Mouse (Mus musculus) intestine, embryonic 16.5 days (tissue): ENCODE measurements around the gene Fam168a. TPM values are rescaled to one million over a fixed set of nuclear protein-coding genes. Genes with fewer than 3 reads are reported as not detected.
A peak's percentile ranks its signal among the peaks of the same experiment; 100 is the strongest.

Experiments
- ATAC-seq: fragments of 200-750 bp; cut with Nextera tagmentation; 2 replicates; pipeline ENCODE4 v1.8.0; 2017; ENCODE audit warnings: moderate TSS enrichment, moderate library complexity
- H3K27ac ChIP-seq: fragments of 300-500 bp; sonication (generic); 2 replicates; pipeline ENCODE4 v1.5.1; 2014; ENCODE audit warnings: mild to moderate bottlenecking, low read length
- H3K27me3 ChIP-seq: fragments of 300-500 bp; sonication (generic); replicated peaks from 2 replicates; pipeline ENCODE4 v1.6.1; 2014; ENCODE audit warnings: low read length, control low read depth, mixed read lengths; ENCODE audit not compliant: control insufficient read depth, insufficient read depth
- H3K36me3 ChIP-seq: fragments of 300-500 bp; sonication (generic); 2 replicates; pipeline ENCODE4 v1.6.1; 2014; ENCODE audit warnings: low read length, control low read depth; ENCODE audit not compliant: control insufficient read depth, insufficient read depth
- H3K4me1 ChIP-seq: fragments of 300-500 bp; sonication (generic); 2 replicates; pipeline ENCODE4 v1.6.1; 2014; ENCODE audit warnings: low read length, control low read depth, mixed read lengths; ENCODE audit not compliant: control insufficient read depth, insufficient read depth
- H3K4me2 ChIP-seq: fragments of 300-500 bp; sonication (generic); 2 replicates; pipeline ENCODE4 v1.6.1; 2014; ENCODE audit warnings: low read depth, low read length, control low read depth
- H3K4me3 ChIP-seq: fragments of 300-500 bp; sonication (generic); 2 replicates; pipeline ENCODE4 v1.5.1; 2014; ENCODE audit warnings: mild to moderate bottlenecking, low read length
- H3K9ac ChIP-seq: fragments of 300-500 bp; sonication (generic); 2 replicates; pipeline ENCODE4 v1.6.1; 2014; ENCODE audit warnings: low read depth, low read length
- H3K9me3 ChIP-seq: fragments of 300-500 bp; sonication (generic); 2 replicates; pipeline ENCODE4 v1.6.1; 2016; ENCODE audit warnings: low read length, control low read depth; ENCODE audit not compliant: control insufficient read depth
- WGBS: fragments of 180-500 bp; shearing (Covaris S2); extraction: QIAGEN DNeasy Blood & Tissue Kit; methylation state at CpG from one replicate; pipeline ENCODE4 v1.1.7; 2014; 5-methylcytosine and 5-hydroxymethylcytosine counted together
- polyA plus RNA-seq: library from polyadenylated mRNA; unstranded; fragments of >200 nt; fragmentation: Nextera tagmentation; extraction: Ambion mirVana; gene quantifications from 2 replicates; pipeline ENCODE4 v1.2.1, GENCODE M21; 2015

Gene Fam168a
- polyA plus RNA-seq, 1 experiment from 2014 or later = 24.9 TPM

DNA sequence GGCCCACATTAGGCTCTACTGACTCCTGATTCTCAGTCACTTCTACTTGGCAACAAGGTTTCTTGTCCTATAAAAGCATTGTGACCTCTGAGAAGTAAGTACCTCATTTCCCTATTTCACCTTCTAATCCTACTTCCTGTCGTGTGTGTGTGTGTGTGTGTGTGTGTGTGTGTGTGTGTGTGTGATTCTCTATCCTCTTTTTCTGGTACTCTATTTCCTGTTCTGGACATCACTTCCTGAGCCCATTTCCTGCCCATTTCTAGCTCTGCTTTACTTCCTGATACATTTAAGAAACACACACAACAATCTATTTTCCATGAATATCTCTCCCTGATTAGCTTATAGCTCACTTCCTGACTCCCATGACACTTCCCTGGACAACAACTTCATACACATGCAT lies 169.4 kb downstream of the Fam168a start:
- Histone ChIP-seq H3K4me1 (peaks cover 7% of the 10 kb centered on the region), H3K9ac (no peak overlapping the region), H3K27me3 (no peaks in the 10 kb centered on the region), H3K36me3 (peaks cover 19% of the 10 kb centered on the region), H3K9me3 (no peaks in the 10 kb centered on the region), H3K4me3 (no peak overlapping the region), H3K27ac (peak overlapping the region; percentile 61; the same call in 1 of the 2 replicates), H3K4me2 (no peak overlapping the region)
- WGBS = 52% methylated on average over 1 of the region's 1 CpGs
- ATAC-seq = no peak

DNA sequence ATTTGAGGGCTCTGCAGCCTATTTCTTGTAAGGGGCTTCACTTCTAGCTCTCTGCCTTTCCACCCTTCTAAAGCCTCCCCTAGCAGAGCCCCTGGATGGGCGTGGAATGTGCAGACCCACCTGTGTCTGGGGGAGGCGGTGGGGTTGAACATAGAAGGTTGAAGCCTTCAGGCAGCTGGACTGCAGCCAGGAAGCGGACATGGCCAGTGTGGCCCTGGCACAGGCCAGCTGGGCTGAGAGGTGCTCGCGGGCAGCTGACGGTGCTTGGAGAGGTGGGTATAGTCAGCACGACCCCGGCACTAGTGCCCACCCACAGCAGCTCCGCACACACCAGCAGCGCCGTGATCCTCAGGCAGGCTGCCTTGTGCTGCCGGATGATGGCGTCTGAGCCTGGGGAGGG lies 169.9 kb downstream of the Fam168a start:
- H3K36me3 ChIP-seq = peaks cover 22% of the 10 kb centered on the region
- peaks cover 7% of the 10 kb centered on the region for H3K4me1 ChIP-seq
- WGBS = 87% methylated on average over 13 of the region's 13 CpGs
- peak overlapping the region; percentile 61 for H3K27ac ChIP-seq
- ATAC-seq = no peak
- H3K9ac ChIP-seq = no peak overlapping the region
- no peaks in the 10 kb centered on the region for H3K27me3 ChIP-seq
- H3K9me3 ChIP-seq = no peaks in the 10 kb centered on the region
- no peak overlapping the region for H3K4me3 ChIP-seq
- no peak overlapping the region for H3K4me2 ChIP-seq

DNA sequence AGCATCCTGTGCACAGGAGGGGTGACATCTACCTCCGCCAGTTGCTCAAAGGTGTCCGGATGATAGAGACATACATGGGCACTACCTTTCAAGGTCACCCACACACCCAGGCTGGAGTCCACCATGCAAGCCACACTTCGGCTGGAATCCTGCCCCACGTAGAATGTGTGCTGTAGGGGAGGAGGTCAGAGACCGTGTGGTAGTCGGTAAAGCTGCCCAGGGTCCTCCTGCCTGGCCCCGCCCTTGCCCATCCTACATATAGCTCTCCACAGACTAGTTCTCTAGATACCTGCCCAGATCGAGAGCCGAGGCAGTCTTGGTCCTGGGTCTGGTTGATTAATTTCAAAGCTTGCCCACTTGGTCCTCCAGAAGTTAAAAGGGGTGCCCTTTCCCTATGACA lies 170.3 kb downstream of the Fam168a start:
- Histone ChIP-seq H3K4me2 (no peak overlapping the region), H3K36me3 (peaks cover 25% of the 10 kb centered on the region), H3K9me3 (no peaks in the 10 kb centered on the region), H3K4me3 (no peak overlapping the region), H3K4me1 (peaks cover 7% of the 10 kb centered on the region), H3K9ac (no peak overlapping the region), H3K27me3 (no peaks in the 10 kb centered on the region), H3K27ac (no peak overlapping the region)
- 86% methylated on average over 9 of the region's 9 CpGs for WGBS
- ATAC-seq = no peak

DNA sequence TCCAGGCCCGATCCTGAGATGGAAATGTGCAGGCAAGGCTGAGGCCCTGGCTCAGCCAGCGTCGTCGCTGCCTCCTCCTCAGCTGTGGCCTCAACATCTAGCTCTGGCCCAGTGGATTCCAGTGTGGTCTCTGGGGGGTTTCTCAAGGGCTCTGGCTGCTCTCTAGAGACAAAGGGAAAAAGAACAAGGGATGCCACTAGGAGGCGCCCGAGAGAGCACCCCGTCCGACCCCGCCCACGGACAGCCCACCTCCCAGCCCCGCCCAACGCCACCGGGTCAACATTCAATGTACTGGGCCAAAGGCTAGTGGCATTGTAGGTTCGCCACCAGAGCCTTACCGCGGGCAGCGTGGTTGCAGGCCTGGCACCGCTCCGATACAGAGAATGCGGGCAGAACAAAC lies 173.2 kb downstream of the Fam168a start:
- Histone ChIP-seq H3K9me3 (no peaks in the 10 kb centered on the region), H3K4me2 (peak overlapping the region; percentile 41; the same call in 1 of the 2 replicates), H3K27ac (no peak overlapping the region), H3K4me3 (peak overlapping the region; percentile 14; the same call in 1 of the 2 replicates), H3K9ac (no peak overlapping the region), H3K36me3 (peaks cover 36% of the 10 kb centered on the region), H3K27me3 (no peaks in the 10 kb centered on the region), H3K4me1 (peaks cover 7% of the 10 kb centered on the region)
- WGBS = 26% methylated on average over 20 of the region's 20 CpGs
- ATAC-seq = peak; percentile 33; the same call in 1 of the 2 replicates

DNA sequence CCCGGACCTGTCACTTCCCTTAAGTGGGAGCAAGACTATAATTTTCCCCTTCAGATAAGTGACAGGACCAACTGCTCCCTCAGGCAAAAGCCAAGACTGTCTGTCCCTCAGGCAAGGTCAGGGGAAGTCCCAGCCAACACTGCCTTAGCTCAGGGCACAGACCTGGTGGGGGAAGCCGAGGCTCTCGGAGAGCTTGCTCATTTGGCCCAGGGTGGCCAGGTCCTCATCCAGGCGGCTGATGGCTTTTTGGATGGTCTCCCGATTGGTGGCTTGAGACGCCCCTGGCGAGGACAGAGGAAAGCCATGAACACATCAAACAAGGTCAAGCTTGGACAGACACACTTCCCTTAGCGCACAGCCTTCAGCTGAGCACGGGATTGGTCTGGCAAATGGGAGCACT lies 175.1 kb downstream of the Fam168a start:
- Histone ChIP-seq H3K9ac (no peak overlapping the region), H3K4me1 (peaks cover 4% of the 10 kb centered on the region; the same call in 1 of the 2 replicates), H3K4me3 (no peak overlapping the region), H3K36me3 (peaks cover 36% of the 10 kb centered on the region), H3K9me3 (no peaks in the 10 kb centered on the region), H3K4me2 (no peak overlapping the region), H3K27ac (no peak overlapping the region), H3K27me3 (no peaks in the 10 kb centered on the region)
- WGBS = 86% methylated on average over 9 of the region's 9 CpGs
- ATAC-seq = no peak

DNA sequence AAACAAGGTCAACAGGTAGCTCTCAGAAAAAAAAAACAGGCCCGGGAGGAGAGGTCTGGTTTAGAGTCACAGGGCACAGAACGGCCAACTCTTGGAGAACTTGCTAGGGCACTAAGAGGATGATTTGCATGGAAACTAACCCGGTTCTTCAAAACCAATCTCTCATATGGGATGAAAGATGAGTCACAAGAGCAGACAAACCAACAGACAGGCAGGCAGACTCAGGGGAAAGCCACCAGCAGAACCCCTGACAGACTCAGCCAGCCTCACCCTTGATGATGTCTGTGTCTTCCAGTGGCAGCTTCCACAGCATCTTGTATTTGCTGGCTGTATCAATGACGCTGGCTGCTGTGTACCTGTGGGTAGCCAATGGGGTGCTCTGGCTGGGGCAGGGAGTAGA lies 175.5 kb downstream of the Fam168a start:
- Histone ChIP-seq H3K4me1 (peaks cover 4% of the 10 kb centered on the region; the same call in 1 of the 2 replicates), H3K4me2 (no peak overlapping the region), H3K27me3 (no peaks in the 10 kb centered on the region), H3K36me3 (peaks cover 36% of the 10 kb centered on the region), H3K4me3 (no peak overlapping the region), H3K27ac (no peak overlapping the region), H3K9ac (no peak overlapping the region), H3K9me3 (no peaks in the 10 kb centered on the region)
- 87% methylated on average over 4 of the region's 4 CpGs for WGBS
- no peak for ATAC-seq

DNA sequence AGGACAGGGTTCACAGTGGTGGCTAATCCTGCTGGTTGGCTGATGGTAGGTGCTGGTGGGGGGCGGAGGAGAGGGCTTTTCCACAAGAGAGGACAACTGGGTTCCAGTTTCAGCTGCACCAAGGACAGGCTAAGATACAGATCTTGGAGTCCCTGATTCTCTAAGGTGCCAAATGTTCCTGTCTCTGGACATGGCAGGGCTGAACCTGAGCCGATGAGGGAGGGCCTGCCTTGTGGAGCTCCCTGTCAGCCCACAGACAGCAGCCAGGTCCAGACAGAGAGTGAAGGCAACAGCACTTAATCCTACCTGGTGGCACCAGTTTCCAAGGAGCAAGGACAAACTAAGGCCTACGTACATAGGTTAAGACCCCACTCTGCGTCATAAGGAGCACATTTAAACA lies 178.0 kb downstream of the Fam168a start:
- Histone ChIP-seq H3K36me3 (peaks cover 32% of the 10 kb centered on the region), H3K27me3 (no peaks in the 10 kb centered on the region), H3K4me3 (no peak overlapping the region), H3K27ac (no peak overlapping the region), H3K9me3 (no peaks in the 10 kb centered on the region), H3K9ac (no peak overlapping the region), H3K4me2 (no peak overlapping the region), H3K4me1 (peaks cover 4% of the 10 kb centered on the region; the same call in 1 of the 2 replicates)
- no peak for ATAC-seq
- 94% methylated on average over 4 of the region's 4 CpGs for WGBS

DNA sequence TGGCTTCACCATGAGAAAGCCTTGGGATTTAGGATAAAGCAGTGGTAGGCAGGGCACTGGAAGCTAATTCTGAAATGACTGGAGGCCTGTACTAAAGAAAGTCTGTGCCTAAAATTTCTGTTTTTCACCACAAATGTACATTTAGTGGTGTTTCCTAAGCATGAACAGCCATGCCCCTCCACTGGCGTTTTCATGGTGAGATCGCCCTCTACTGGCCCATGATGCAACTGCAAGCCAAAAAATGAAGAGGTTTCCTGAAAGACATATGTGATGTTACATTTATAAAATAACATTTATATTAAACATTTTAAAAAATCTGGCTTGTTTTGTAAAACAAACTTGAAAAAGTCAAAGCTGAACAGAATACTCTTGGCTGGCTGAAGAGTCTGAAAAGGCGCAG lies 180.1 kb downstream of the Fam168a start:
- no peak overlapping the region for H3K4me3 ChIP-seq
- H3K4me1 ChIP-seq = no peaks in the 10 kb centered on the region
- H3K27ac ChIP-seq = no peak overlapping the region
- H3K9me3 ChIP-seq = no peaks in the 10 kb centered on the region
- H3K4me2 ChIP-seq = no peak overlapping the region
- 28% methylated on average over 3 of the region's 3 CpGs for WGBS
- ATAC-seq = no peak
- H3K27me3 ChIP-seq = no peaks in the 10 kb centered on the region
- peaks cover 27% of the 10 kb centered on the region for H3K36me3 ChIP-seq
- H3K9ac ChIP-seq = no peak overlapping the region
